Mouse (Mus musculus) intestine, postnatal 0 days (tissue): ENCODE data around the gene Sympk. TPM values are rescaled to one million over a fixed set of nuclear protein-coding genes. Genes with fewer than 3 reads are reported as not detected.

Experiments used
- ATAC-seq: fragments of 200-750 bp; cut with Nextera tagmentation; 2 replicates; pipeline ENCODE4 v1.8.0; 2017; ENCODE audit warnings: mild to moderate bottlenecking, moderate TSS enrichment, moderate library complexity
- H3K27ac ChIP-seq: fragments of 300-500 bp; sonication (generic); 2 replicates; pipeline ENCODE4 v1.5.1; 2014; ENCODE audit warnings: mild to moderate bottlenecking, low read depth, low read length, moderate library complexity
- H3K27me3 ChIP-seq: fragments of 300-500 bp; sonication (generic); replicated peaks from 2 replicates; pipeline ENCODE4 v1.6.1; 2014; ENCODE audit warnings: low read length, mixed read lengths; ENCODE audit not compliant: control insufficient read depth, insufficient read depth
- H3K36me3 ChIP-seq: fragments of 300-500 bp; sonication (generic); 2 replicates; pipeline ENCODE4 v1.6.1; 2014; ENCODE audit warnings: mild to moderate bottlenecking, moderate library complexity; ENCODE audit not compliant: control insufficient read depth, insufficient read depth
- H3K4me1 ChIP-seq: fragments of 300-500 bp; sonication (generic); replicated peaks from 2 replicates; pipeline ENCODE4 v1.6.1; 2014; ENCODE audit warnings: antibody characterized with exemption, low read length, mixed read lengths; ENCODE audit not compliant: control insufficient read depth, insufficient read depth
- H3K4me2 ChIP-seq: fragments of 300-500 bp; sonication (generic); replicated peaks from 2 replicates; pipeline ENCODE4 v1.6.1; 2014; ENCODE audit warnings: low read depth, mild to moderate bottlenecking, moderate library complexity
- H3K4me3 ChIP-seq: fragments of 300-500 bp; sonication (generic); 2 replicates; pipeline ENCODE4 v1.5.1; 2014; ENCODE audit warnings: low read depth, low read length
- H3K9ac ChIP-seq: fragments of 300-500 bp; sonication (generic); 2 replicates; pipeline ENCODE4 v1.6.1; 2014; ENCODE audit warnings: mild to moderate bottlenecking, low read depth, low read length
- H3K9me3 ChIP-seq: fragments of 300-500 bp; sonication (generic); 2 replicates; pipeline ENCODE4 v1.6.1; 2016; ENCODE audit warnings: mixed run types; ENCODE audit not compliant: control insufficient read depth
- CTCF ChIP-seq: sonication (generic); IDR thresholded peaks from 2 replicates; pipeline ENCODE4 v1.5.1; 2016; ENCODE audit warnings: low read depth, mild to moderate bottlenecking, control low read depth, antibody characterized with exemption, moderate library complexity
- WGBS: fragments of 180-500 bp; shearing (Covaris S2); extraction: QIAGEN DNeasy Blood & Tissue Kit; methylation state at CpG from one replicate; pipeline ENCODE4 v1.1.7; 2014; 5-methylcytosine and 5-hydroxymethylcytosine counted together
- polyA plus RNA-seq: library from polyadenylated mRNA; unstranded; fragments of >200 nt; fragmentation: Nextera tagmentation; extraction: Ambion mirVana; gene quantifications from 2 replicates; pipeline ENCODE4 v1.2.1, GENCODE M21; 2015

Gene Sympk
- polyA plus RNA-seq, 1 experiment from 2014 or later = 8.9 TPM

GRCm38 (mm10) chr7:19031641-19032040, 7.5 kb downstream of the Sympk start:
- H3K4me2 ChIP-seq = no peak overlapping the region
- H3K9me3 ChIP-seq = no peaks in the 10 kb centered on the region
- no peak overlapping the region for H3K9ac ChIP-seq
- no peaks in the 10 kb centered on the region for H3K4me1 ChIP-seq
- peaks cover 72% of the 10 kb centered on the region for H3K36me3 ChIP-seq
- no peak overlapping the region for H3K4me3 ChIP-seq
- no peak for TF ChIP-seq CTCF
- WGBS = 89% methylated on average over 4 of the region's 4 CpGs
- H3K27ac ChIP-seq = no peak overlapping the region
- ATAC-seq = no peak
- H3K27me3 ChIP-seq = no peaks in the 10 kb centered on the region

- Histone ChIP-seq H3K4me3 (no peak overlapping the region), H3K9me3 (no peaks in the 10 kb centered on the region), H3K4me1 (no peaks in the 10 kb centered on the region), H3K9ac (no peak overlapping the region), H3K27me3 (no peaks in the 10 kb centered on the region), H3K27ac (no peak overlapping the region), H3K36me3 (peaks cover 99% of the 10 kb centered on the region), H3K4me2 (no peak overlapping the region)
- 97% methylated on average over 6 of the region's 6 CpGs for WGBS
- TF ChIP-seq CTCF = no peak
- no peak for ATAC-seq
Measured at GRCm38 (mm10) chr7:19044616-19045015, 20.4 kb downstream of the Sympk start.

GRCm38 (mm10) chr7:19046286-19047069, 22.3 kb downstream of the Sympk start:
- Histone ChIP-seq H3K36me3 (peaks cover 98% of the 10 kb centered on the region), H3K9me3 (no peaks in the 10 kb centered on the region), H3K27ac (no peak overlapping the region), H3K4me2 (no peak overlapping the region), H3K4me1 (no peaks in the 10 kb centered on the region), H3K27me3 (no peaks in the 10 kb centered on the region), H3K9ac (no peak overlapping the region), H3K4me3 (no peak overlapping the region)
- ATAC-seq = no peak
- TF ChIP-seq CTCF = no peak
- 89% methylated on average over 11 of the region's 11 CpGs for WGBS

GRCm38 (mm10) chr7:19048006-19048527, 23.9 kb downstream of the Sympk start:
- Histone ChIP-seq H3K4me2 (no peak overlapping the region), H3K9me3 (no peaks in the 10 kb centered on the region), H3K27me3 (no peaks in the 10 kb centered on the region), H3K4me1 (no peaks in the 10 kb centered on the region), H3K9ac (no peak overlapping the region), H3K4me3 (no peak overlapping the region), H3K27ac (no peak overlapping the region), H3K36me3 (peaks cover 93% of the 10 kb centered on the region)
- WGBS = 86% methylated on average over 14 of the region's 14 CpGs
- TF ChIP-seq CTCF = no peak
- no peak for ATAC-seq

- no peak for TF ChIP-seq CTCF
- Histone ChIP-seq H3K4me1 (no peaks in the 10 kb centered on the region), H3K4me3 (no peak overlapping the region), H3K9me3 (no peaks in the 10 kb centered on the region), H3K9ac (no peak overlapping the region), H3K4me2 (no peak overlapping the region), H3K27me3 (no peaks in the 10 kb centered on the region), H3K27ac (no peak overlapping the region), H3K36me3 (peaks cover 87% of the 10 kb centered on the region)
- no peak for ATAC-seq
- 86% methylated on average over 5 of the region's 5 CpGs for WGBS
Measured at GRCm38 (mm10) chr7:19049252-19049651, 25.1 kb downstream of the Sympk start.

- WGBS = 82% methylated on average over 8 of the region's 8 CpGs
- no peak overlapping the region for H3K9ac ChIP-seq
- H3K4me3 ChIP-seq = no peak overlapping the region
- H3K36me3 ChIP-seq = peaks cover 80% of the 10 kb centered on the region
- no peaks in the 10 kb centered on the region for H3K4me1 ChIP-seq
- H3K27me3 ChIP-seq = no peaks in the 10 kb centered on the region
- no peak overlapping the region for H3K27ac ChIP-seq
- H3K9me3 ChIP-seq = no peaks in the 10 kb centered on the region
- H3K4me2 ChIP-seq = no peak overlapping the region
- TF ChIP-seq CTCF = no peak
- no peak for ATAC-seq
Measured at GRCm38 (mm10) chr7:19050172-19050571, 26.0 kb downstream of the Sympk start.
